Mouse (Mus musculus) bone marrow macrophage, adult 2 months (primary cell): ENCODE measurements around the gene Ripor2.

Experiments used
- CTCF ChIP-seq: IDR thresholded peaks from 2 replicates; pipeline ENCODE4 v1.5.1; 2012; ENCODE audit warnings: low read depth, mild to moderate bottlenecking, low read length, moderate library complexity
- POLR2A ChIP-seq: IDR thresholded peaks from 2 replicates; pipeline ENCODE4 v1.6.1; 2012; ENCODE audit warnings: mild to moderate bottlenecking, low read depth, low read length, borderline replicate concordance

DNA sequence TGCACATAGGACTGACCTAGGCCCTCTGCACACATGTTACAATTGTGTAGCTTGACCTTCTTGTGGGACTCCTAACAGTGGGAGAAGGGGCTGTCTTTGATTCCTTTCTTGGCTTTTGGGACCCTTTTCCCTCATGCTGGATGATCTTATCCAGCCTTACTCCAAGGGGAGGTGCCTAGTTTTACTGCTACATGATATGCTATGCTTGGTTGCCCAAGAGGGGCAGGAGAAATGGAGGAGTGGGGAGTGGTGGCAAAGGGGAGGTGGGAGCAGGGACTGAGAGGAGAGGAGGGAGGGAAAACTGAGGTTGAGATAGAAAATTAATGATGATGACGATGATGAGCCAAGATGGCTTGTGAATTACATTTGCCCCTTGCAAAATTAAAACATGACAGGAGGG, 37.7 kb downstream of the Ripor2 start:
- TF ChIP-seq POLR2A = no peak
- no peak for TF ChIP-seq CTCF
